Mouse (Mus musculus): Measurements from ENCODE around the gene Icmt. TPM values are rescaled to one million over a fixed set of nuclear protein-coding genes. Genes with fewer than 3 reads are reported as not detected.

Icmt gene
- polyA plus RNA-seq, 1 experiment from 2014 or later, result 14.4 TPM

- no peak for ATAC-seq
- WGBS (ENCODE audit: insufficient replicate concordance), result 17% methylated on average over 8 of the region's 8 CpGs
Measured at GRCm38 (mm10) chr4:152350722-152351421, 53.8 kb downstream of the Icmt start.

GRCm38 (mm10) chr4:152351422-152352305, 54.6 kb downstream of the Icmt start:
- Histone ChIP-seq H3K36me3 (no peaks in the 10 kb centered on the region), H3K27me3 (replicated peaks) (peaks cover 80% of the 10 kb centered on the region), H3K4me1 (peaks cover 2% of the 10 kb centered on the region; the same call in 1 of the 2 replicates), H3K27ac (no peak overlapping the region), H3K9me3 (replicated peaks) (no peaks in the 10 kb centered on the region), H3K4me3 (no peak overlapping the region), H3K9ac (no peak overlapping the region), H3K4me2 (no peak overlapping the region)
- WGBS (ENCODE audit: insufficient replicate concordance), result 13% methylated on average over 14 of the region's 14 CpGs
- ATAC-seq, result no peak

More at GRCm38 (mm10) chr4:152350722-152351421, 53.8 kb downstream of the Icmt start:
- H3K4me2 ChIP-seq, result no peak overlapping the region
- no peak overlapping the region for H3K9ac ChIP-seq
- peaks cover 5% of the 10 kb centered on the region; the same call in 1 of the 2 replicates for H3K4me1 ChIP-seq
- no peaks in the 10 kb centered on the region for H3K36me3 ChIP-seq
- H3K4me3 ChIP-seq, result no peak overlapping the region
- H3K27ac ChIP-seq, result no peak overlapping the region
- H3K9me3 ChIP-seq (replicated peaks), result no peaks in the 10 kb centered on the region
- peaks cover 78% of the 10 kb centered on the region for H3K27me3 ChIP-seq (replicated peaks)

- Histone ChIP-seq H3K9me3 (replicated peaks) (no peaks in the 10 kb centered on the region), H3K27ac (no peak overlapping the region), H3K36me3 (no peaks in the 10 kb centered on the region), H3K9ac (no peak overlapping the region), H3K4me3 (no peak overlapping the region), H3K4me2 (no peak overlapping the region), H3K4me1 (no peaks in the 10 kb centered on the region; the same call in 1 of the 2 replicates), H3K27me3 (replicated peaks) (peaks cover 66% of the 10 kb centered on the region)
- 67% methylated on average over 14 of the region's 14 CpGs for WGBS (ENCODE audit: insufficient replicate concordance)
- no peak for ATAC-seq
Measured at GRCm38 (mm10) chr4:152353886-152354637, 57.0 kb downstream of the Icmt start.

- Histone ChIP-seq H3K9ac (no peak overlapping the region), H3K4me2 (no peak overlapping the region), H3K36me3 (no peaks in the 10 kb centered on the region), H3K27ac (no peak overlapping the region), H3K9me3 (replicated peaks) (no peaks in the 10 kb centered on the region), H3K4me1 (peaks cover 12% of the 10 kb centered on the region), H3K4me3 (no peak overlapping the region), H3K27me3 (replicated peaks) (peaks cover 67% of the 10 kb centered on the region)
- WGBS (ENCODE audit: insufficient replicate concordance), result 67% methylated on average over 7 of the region's 7 CpGs
- ATAC-seq, result no peak
Measured at GRCm38 (mm10) chr4:152355672-152356071, 58.6 kb downstream of the Icmt start.

Other genes starting within 250 kb of the Icmt start
- gene Plekhg5, start 224.7 kb upstream of the Icmt start, polyA plus RNA-seq (2016; fragmentation: Nextera tagmentation; extraction: Ambion mirVana), result 7.7 and 8.4 TPM in 2 replicates
- gene Tnfrsf25, start 181.3 kb upstream of the Icmt start, polyA plus RNA-seq (2016; fragmentation: Nextera tagmentation; extraction: Ambion mirVana), result 0.74 and 0.87 TPM in 2 replicates
- gene Espn, start 144.9 kb upstream of the Icmt start, polyA plus RNA-seq (2016; fragmentation: Nextera tagmentation; extraction: Ambion mirVana), result 2.6 and 2.9 TPM in 2 replicates
- gene Hes2, start 138.4 kb upstream of the Icmt start, polyA plus RNA-seq (2016; fragmentation: Nextera tagmentation; extraction: Ambion mirVana), result 0.05 TPM in 1 of 2 replicates, not detected in the other
- 33.0 and 36.2 TPM in 2 replicates for gene Acot7, start 119.1 kb upstream of the Icmt start, polyA plus RNA-seq (2016; fragmentation: Nextera tagmentation; extraction: Ambion mirVana)
- 2.1 and 2.4 TPM in 2 replicates for gene Gpr153, start 23.0 kb upstream of the Icmt start, polyA plus RNA-seq (2016; fragmentation: Nextera tagmentation; extraction: Ambion mirVana)
- gene Hes3, start 5.6 kb upstream of the Icmt start, polyA plus RNA-seq (2016; fragmentation: Nextera tagmentation; extraction: Ambion mirVana), result not detected in 2 replicates
- gene Rnf207, start 21.8 kb downstream of the Icmt start, polyA plus RNA-seq (2016; fragmentation: Nextera tagmentation; extraction: Ambion mirVana), result 0.26 and 0.42 TPM in 2 replicates
- 385 and 404 TPM in 2 replicates for gene Rpl22, start 28.5 kb downstream of the Icmt start, polyA plus RNA-seq (2016; fragmentation: Nextera tagmentation; extraction: Ambion mirVana)
- 0.01 and 0.02 TPM in 2 replicates for gene Chd5, start 41.4 kb downstream of the Icmt start, polyA plus RNA-seq (2016; fragmentation: Nextera tagmentation; extraction: Ambion mirVana)
- 0.39 and 0.41 TPM in 2 replicates for gene Nphp4, start 179.5 kb downstream of the Icmt start, polyA plus RNA-seq (2016; fragmentation: Nextera tagmentation; extraction: Ambion mirVana)
- 8.3 and 9.3 TPM in 2 replicates for gene Kcnab2, start 180.6 kb downstream of the Icmt start, polyA plus RNA-seq (2016; fragmentation: Nextera tagmentation; extraction: Ambion mirVana)